Mouse (Mus musculus) ovary, adult 18-20 months (tissue): ENCODE results near the gene Slc1a4.

Experiments used
- DNase-seq: peaks from one replicate; pipeline ENCODE4 v3.0.0; 2022; ENCODE audit warnings: low spot score, mixed read lengths

The Slc1a4 gene

DNA sequence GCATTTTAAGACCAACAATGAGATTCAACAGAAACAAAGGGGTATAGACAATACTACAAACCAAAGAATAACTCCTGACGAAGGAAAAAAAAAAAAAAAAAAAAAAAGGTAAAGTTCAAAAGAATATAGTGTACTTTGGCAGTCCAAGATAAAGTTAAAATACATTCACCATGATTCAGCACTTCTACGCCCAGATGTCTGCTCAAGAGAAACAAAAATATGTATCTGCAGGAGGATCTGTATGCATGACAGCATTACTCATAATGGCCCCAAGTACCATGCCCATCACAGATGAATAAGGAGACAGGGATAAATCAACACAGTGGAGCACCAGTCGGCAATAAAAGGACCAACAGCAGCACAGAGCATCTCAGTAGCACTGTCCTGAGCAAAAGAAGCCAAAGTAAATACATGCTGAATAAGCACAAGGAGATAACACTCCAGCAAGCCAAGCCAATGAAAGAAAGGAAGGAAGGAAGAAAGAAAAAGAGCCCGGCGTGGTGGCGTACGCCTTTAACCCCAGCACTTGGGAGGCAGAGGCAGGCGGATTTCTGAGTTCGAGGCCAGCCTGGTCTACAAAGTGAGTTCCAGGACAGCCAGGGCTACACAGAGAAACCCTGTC lies 7.3 kb downstream of the Slc1a4 start:
- DNase-seq = no peak

DNA sequence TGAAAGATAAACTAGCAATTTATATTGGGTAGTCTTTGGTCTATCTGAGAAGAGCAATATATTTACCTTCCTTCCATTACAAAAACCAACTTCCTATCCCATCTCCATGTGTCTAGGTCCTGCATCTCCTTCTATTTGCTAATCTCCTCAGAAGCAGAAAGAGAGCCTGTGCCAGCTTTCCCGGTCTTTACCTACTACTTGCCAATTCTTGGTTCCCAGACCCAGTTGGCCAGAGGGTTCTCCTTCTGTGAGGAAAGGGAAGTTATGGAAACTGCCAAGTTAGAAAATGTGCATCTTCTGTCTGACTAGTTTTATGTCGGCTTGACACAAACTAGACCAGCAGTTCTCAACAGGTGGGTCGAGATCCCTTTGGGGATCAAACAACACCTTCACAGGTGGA lies 8.5 kb downstream of the Slc1a4 start:
- no peak for DNase-seq

GRCm38 (mm10) chr11:20322366-20322765 lies 10.1 kb downstream of the Slc1a4 start:
- DNase-seq = no peak

DNA sequence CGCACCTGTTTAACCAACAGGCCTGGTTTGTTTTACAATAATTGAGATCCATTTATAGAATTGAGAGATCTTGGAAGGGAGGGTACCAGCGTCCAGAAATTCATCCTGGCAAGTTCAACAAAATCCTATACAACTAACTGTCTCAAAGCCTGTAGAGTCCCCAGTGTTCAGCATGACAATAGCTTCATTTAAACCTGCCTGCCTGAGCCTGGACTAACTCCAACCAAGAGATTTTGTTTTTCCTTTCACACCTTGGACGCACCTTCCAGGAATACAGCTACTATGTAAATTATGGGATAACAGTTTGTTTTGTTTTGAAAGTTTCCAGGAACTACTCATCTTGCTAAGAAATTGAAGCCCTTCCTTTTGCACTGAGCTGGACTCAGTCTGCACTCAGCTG lies 11.9 kb downstream of the Slc1a4 start:
- DNase-seq = no peak

- no peak for DNase-seq
These were observed 13.7 kb downstream of the Slc1a4 start for GRCm38 (mm10) chr11:20318659-20319454.

GRCm38 (mm10) chr11:20313576-20313975 lies 18.9 kb downstream of the Slc1a4 start:
- no peak for DNase-seq

- no peak for DNase-seq
These were observed 23.5 kb downstream of the Slc1a4 start for GRCm38 (mm10) chr11:20309044-20309443.

DNA sequence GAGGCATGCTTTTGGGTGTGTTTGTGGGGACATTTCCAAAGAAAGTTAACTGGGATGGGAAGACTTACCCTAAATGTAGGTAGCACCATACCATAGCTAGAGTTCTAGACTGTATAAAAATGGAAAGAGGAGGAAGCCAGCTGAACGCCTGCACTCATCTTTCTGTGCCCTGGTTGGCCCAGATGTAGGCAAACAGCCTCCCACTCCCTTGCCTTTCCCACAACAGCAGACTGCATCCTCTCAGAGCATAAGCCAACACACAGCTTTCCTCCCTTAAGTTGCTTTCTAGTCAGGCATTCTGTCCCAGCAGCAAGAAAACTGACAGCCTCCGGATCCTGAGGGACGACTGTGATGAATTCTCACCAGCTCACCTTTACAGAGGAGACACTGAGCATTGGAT lies 25.1 kb downstream of the Slc1a4 start:
- DNase-seq = no peak

GRCm38 (mm10) chr11:20305641-20306040 lies 26.9 kb downstream of the Slc1a4 start:
- DNase-seq = no peak

DNA sequence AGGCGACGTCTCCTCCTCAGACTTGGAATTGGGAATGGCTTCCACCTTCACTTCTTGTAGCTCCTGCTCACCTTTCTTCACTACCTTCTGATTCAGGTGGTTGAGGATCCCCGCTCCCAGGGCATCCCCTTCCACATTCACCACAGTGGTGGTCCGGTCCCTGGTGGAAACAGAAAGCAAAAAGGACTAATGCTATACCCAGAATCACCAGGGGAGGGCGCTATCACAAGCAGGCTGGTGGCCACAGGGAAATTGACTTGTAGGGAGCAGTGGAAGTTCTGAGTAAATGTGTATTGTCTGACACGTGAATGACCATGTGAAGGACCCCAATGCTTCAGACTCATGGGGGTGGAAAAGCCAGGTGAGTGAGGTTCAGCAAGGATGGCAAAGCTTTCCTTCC lies 28.2 kb downstream of the Slc1a4 start:
- no peak for DNase-seq

DNA sequence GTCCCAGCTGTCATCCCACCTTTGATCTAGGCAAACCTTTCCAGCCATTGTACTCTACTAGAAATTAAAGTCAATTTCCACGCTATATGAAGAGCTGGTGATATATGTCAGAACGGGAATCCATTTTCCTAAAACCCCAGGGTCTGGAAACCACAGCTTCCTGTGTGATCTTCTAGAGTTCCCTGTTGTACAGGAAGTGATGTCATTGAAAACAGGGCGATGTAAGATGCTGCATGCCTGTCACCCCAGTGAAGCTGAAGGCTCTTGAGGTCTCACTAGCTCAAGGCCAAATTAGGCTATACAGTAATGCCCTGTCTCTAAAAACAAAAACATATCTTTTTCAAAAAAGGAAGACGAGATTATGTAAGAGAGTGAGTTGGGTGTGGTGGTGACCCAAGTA lies 31.2 kb downstream of the Slc1a4 start:
- no peak for DNase-seq

- no peak for DNase-seq
These were observed 31.7 kb downstream of the Slc1a4 start for GRCm38 (mm10) chr11:20300850-20301249.

DNA sequence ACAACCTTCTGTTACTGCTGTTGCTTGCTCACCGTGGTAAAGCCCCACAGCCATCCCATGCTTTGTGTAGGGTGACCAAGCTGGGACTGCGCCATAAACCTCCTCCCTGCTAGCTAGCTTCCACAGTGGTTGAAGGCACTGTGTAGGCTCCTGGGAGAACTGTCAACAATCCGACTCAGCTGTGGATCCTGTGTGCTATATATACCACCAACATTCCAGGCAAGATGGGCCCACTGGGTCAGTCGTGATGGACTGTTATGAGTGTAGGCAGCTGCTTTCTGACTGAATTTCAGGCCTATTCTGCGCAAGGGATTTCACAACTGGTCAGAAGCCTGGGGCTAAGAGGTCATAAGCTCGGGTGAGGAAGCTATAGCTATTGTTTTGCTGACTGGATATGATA lies 32.6 kb downstream of the Slc1a4 start:
- DNase-seq = no peak

DNA sequence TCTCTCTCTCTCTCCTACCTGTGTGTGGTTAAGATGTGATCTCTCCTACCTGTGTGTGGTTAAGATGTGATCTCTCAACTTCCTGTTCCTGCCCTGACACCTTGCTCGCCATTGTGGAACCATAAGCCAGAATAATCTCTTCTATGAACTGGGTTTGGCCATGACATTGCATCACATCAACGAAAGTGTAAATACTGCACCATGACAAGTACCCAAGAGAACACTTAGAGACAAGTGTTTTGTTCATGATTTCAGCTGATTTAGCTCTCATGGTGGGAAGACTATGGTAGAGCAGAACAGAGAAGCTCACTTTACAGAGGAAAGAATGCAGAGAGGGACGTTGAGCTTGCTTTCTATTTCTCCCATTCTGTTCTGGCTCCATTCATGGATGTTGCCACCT lies 48.0 kb downstream of the Slc1a4 start:
- DNase-seq = no peak

DNA sequence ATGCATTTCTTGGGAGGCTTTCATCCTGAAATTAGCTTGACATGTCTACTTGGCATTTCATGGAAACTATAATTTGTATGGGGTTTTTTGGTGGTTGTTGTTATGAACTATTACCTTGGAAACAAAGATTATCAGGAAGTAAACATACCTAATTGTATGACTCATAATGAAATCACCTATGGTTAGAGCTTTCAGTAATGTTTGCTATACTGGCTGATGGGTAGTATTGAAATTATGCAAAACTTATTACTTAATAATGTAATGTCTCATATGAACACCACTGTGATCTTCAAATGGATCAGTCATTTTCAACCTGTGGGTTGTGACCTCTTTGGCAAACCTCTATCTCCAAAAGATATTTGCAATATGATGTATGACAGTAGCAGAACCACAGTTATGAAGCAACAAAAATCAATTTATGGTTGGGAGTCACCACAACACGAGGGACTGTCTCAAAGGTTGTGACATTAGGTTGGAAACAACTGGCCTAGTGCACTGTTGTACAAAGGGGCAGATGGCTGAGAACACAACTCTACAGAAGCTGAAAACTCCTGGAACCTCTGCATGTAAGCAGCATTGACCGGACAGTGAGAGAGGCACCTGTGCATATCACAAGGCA lies 49.8 kb downstream of the Slc1a4 start:
- no peak for DNase-seq

GRCm38 (mm10) chr11:20280982-20281381 lies 51.5 kb downstream of the Slc1a4 start:
- peak; percentile 16 for DNase-seq

GRCm38 (mm10) chr11:20278702-20279101 lies 53.8 kb downstream of the Slc1a4 start:
- DNase-seq = no peak

GRCm38 (mm10) chr11:20277106-20277505 lies 55.4 kb downstream of the Slc1a4 start:
- no peak for DNase-seq

- DNase-seq = no peak
These were observed 56.5 kb downstream of the Slc1a4 start for GRCm38 (mm10) chr11:20275974-20276373.

GRCm38 (mm10) chr11:20269885-20270284 lies 62.6 kb downstream of the Slc1a4 start:
- no peak for DNase-seq

- no peak for DNase-seq
These were observed 69.7 kb downstream of the Slc1a4 start for GRCm38 (mm10) chr11:20262628-20263380.

DNA sequence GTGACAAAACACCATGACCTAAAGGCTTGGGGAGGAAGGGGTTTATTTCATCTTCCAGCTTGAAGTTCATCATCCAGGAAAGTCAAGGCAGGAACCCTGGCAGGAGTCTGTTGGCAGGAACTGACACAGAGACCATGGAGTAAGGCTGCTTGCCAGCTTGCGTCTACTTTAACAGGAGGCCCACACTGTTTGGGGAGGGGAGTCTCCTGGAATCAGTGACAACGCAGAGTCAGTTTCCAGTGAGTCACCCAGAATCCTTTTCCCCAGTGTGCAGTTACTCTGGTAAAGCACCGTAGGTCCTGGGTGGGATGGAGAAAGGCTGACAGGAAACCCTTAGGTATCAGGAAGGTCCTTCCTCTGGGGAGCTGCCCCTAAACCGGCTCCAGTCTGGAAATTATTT lies 77.7 kb downstream of the Slc1a4 start:
- DNase-seq = no peak

DNA sequence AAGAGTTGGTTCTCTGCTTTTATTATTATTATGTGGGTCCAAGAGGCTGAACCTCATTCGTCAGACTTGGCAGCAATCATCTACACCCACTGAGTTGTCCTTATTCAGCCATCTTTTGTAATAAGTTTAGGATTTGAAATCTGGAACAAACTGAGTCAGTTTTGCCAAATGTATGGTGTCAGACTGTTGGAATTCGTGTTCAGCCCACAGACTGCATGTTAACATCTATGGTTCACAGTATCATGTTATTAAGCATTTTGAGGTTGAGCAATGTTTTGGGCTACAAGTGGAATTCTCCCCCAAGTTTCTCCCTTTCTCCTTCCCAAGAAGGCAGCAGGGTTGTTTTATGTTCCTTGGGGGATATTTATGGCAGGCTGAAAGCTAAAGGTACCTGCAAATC lies 79.4 kb downstream of the Slc1a4 start:
- no peak for DNase-seq
